Mouse (Mus musculus) heart, adult 18-20 months (tissue): ENCODE measurements at regions not wholly inside any gene's neighbourhood (a gene's known extent, or its start where the extent isn't known, plus 50 kb on each side); places are given as distances from the start of the nearest gene placed in this dataset.

ENCODE experiments used
- DNase-seq, 2 experiments: peaks; one replicate each; pipeline ENCODE4 v3.0.0; 2021 to 2022; ENCODE audit warnings: mixed read lengths in 1 of 2

DNA sequence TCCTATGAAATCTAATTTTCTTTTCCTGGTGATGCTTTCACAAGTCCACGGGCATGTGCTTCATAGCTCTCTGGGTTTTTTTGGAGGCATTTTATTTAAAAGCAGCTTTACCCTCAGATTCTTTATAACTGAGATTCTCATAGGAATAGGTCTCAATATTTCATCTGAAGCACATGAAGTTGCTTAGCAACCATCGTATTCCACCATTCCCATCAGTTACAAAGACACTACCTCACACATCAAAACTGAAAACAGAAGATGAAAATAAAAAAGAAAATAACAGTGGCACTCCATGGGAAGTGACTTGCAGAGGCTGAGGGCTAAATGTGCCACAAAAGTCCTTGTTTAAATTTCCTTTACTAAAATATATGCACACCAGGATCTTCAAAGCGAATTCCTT, 384.0 kb upstream of the 1700015G11Rik start:
- DNase-seq, result no peak

DNA sequence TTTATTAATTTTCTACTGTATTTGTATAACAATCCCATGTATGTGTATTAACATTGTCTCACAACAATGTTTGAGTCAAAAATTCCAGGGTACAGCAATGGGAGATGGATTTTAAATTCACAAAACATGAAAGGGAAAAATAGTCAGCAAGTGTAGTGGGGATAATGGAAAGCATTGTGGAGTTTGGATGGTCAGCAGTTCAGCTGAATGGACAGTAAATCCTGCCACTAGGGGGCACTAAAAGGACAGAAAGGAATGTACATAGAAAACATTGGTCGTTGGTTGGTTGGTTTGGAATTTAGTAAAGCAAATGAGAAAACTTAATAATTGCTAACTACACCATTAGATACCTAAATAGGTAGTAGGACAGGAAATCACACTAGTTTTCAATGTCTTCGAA, 376.3 kb upstream of the 1700015G11Rik start:
- DNase-seq, result peak; percentile 0 to 19
